Mouse (Mus musculus): ENCODE results near the gene Pdzrn3. TPM values are rescaled to one million over a fixed set of nuclear protein-coding genes. Genes with fewer than 3 reads are reported as not detected.

Pdzrn3 gene
- polyA plus RNA-seq, 1 experiment: 2.8 TPM

DNA sequence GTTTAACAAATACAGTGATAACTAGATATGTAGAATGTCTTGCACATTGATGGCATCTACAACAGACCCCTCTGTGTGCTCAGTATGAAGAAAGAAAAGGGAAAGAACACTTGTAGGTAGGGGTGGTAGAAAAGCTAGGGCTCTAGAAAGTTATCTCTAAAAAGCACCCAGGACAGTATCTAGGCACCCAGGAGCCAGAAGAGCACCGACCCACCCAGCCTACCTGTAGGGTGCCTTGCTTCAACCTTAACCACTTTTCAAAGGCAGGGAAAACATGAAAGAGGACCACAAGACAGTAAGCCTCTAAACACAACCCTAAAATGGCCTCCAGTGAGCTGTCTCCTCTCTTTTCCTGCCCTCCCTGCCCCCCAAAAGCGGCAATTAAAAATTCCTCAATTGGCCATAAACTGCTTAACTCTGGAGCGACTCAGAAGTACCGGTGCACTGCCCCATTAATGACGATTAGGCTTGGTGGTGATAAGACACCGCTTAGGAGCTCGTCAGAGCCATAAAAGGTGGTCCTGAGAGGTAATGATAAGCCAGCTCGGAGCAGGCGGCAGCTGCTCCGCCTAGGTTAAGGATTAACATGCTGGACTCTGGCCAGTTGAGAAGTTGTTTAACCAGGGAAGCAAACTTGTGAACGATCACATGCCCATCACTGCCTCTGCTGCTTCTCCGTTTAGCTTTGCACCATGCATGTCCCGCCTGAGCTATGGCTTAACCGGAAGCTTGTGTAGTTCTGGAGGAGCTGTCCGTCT lies 106.1 kb downstream of the Pdzrn3 start:
- DNase-seq: no peak
- H3K36me3 ChIP-seq (ENCODE audit: control insufficient read depth, insufficient read depth, low read length): no peaks in the 10 kb centered on the region
- H3K27ac ChIP-seq (ENCODE audit: control insufficient read depth, insufficient read depth, low read length): no peak overlapping the region
- no peak for TF ChIP-seq CTCF (IDR thresholded peaks at IDR 0.05; ENCODE audit: borderline replicate concordance, control insufficient read depth, extremely low read depth, insufficient read depth, low read length, poor library complexity)
- H3K27me3 ChIP-seq (ENCODE audit: control insufficient read depth, insufficient read depth, low read length): no peaks in the 10 kb centered on the region
- H3K4me3 ChIP-seq (ENCODE audit: control insufficient read depth, insufficient read depth, low read length): no peak overlapping the region
- WGBS: 91% methylated on average over 15 of the region's 15 CpGs
- no peaks in the 10 kb centered on the region for H3K4me1 ChIP-seq (replicated peaks; ENCODE audit: control insufficient read depth, insufficient read depth, low read length)

DNA sequence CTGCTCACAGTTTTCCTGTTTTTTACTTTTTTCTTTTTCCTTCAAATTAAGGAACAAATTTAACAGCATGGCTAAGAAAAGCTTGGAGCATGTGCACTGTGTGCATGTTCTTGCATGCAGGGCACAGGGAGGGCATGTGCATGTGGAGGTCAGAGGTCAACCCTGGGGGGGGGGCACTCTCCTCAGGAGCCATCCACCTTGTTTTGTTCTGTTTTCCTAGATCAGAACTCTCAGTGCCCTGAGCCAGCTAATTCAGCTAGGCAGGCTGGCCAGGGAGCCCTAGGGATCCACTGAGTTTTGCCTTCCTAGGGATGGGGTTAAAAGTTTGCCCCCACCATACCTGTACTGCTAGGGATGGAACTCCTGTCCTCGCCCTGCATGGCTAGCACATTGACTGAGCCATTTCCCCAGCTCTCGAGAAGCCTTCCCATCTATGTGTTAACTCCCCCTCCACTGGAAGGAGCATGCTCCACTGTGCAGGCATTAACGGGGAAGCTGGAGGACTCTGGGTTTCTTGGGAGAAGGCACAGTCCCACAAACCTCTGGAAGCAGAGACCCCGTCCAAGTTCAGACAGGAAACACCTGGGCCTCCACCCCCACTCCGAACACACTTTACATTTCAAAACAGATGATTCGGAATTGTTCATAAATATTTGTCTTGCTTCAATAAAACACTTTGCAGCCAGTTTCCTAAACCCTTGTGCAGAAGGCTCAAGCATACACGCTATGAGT lies 107.4 kb downstream of the Pdzrn3 start:
- Histone ChIP-seq H3K27me3 (ENCODE audit: control insufficient read depth, insufficient read depth, low read length) (no peaks in the 10 kb centered on the region), H3K27ac (ENCODE audit: control insufficient read depth, insufficient read depth, low read length) (no peak overlapping the region), H3K36me3 (ENCODE audit: control insufficient read depth, insufficient read depth, low read length) (no peaks in the 10 kb centered on the region), H3K4me3 (ENCODE audit: control insufficient read depth, insufficient read depth, low read length) (no peak overlapping the region), H3K4me1 (replicated peaks; ENCODE audit: control insufficient read depth, insufficient read depth, low read length) (no peaks in the 10 kb centered on the region)
- 69% methylated on average over 7 of the region's 7 CpGs for WGBS
- DNase-seq: no peak
- no peak for TF ChIP-seq CTCF (IDR thresholded peaks at IDR 0.05; ENCODE audit: borderline replicate concordance, control insufficient read depth, extremely low read depth, insufficient read depth, low read length, poor library complexity)
- TF ChIP-seq POLR2A (IDR thresholded peaks at IDR 0.05; ENCODE audit: control insufficient read depth, extremely low read depth, insufficient read depth, low read length, poor library complexity): no peak

DNA sequence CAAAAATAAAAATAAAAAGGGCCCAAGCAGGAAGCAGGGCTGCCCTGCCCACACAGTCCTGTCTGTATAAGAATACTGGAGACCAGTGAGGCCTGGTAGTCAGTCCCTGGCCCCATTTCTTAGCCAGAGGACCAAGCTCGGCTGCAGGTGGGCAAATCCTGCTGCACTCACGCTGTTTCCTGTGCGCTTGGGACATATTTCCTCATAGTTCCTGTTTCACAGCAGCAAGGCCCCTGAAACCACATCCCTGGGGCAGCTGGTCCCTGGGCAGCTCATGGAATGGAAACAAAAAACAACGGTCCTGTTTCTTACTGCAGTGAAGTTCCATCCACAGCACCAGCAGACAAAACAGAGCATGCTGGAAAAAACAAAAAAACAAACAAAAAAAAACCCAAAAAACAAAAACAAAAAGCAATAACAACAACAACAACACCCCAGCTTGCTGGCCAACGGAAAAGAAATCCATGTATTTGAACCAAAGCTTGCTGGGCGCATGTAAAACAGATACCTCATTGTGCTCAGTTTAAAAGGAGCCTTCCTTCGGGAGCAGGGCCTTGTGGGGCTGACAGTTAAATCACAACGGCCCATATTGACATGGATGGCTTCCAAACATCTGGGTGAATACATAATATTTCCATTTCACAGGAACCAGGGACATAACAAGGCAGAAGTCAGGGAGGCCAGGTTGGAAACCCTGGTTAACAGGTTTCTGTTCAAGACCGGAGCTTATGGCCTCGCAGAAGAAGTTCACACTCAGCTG lies 108.2 kb downstream of the Pdzrn3 start:
- Histone ChIP-seq H3K27ac (ENCODE audit: control insufficient read depth, insufficient read depth, low read length) (no peak overlapping the region), H3K4me3 (ENCODE audit: control insufficient read depth, insufficient read depth, low read length) (no peak overlapping the region), H3K27me3 (ENCODE audit: control insufficient read depth, insufficient read depth, low read length) (no peaks in the 10 kb centered on the region), H3K4me1 (replicated peaks; ENCODE audit: control insufficient read depth, insufficient read depth, low read length) (no peaks in the 10 kb centered on the region), H3K36me3 (ENCODE audit: control insufficient read depth, insufficient read depth, low read length) (no peaks in the 10 kb centered on the region)
- no peak for DNase-seq
- TF ChIP-seq CTCF (IDR thresholded peaks at IDR 0.05; ENCODE audit: borderline replicate concordance, control insufficient read depth, extremely low read depth, insufficient read depth, low read length, poor library complexity) (no peak), POLR2A (IDR thresholded peaks at IDR 0.05; ENCODE audit: control insufficient read depth, extremely low read depth, insufficient read depth, low read length, poor library complexity) (no peak)
- WGBS: 48% methylated on average over 10 of the region's 10 CpGs

DNA sequence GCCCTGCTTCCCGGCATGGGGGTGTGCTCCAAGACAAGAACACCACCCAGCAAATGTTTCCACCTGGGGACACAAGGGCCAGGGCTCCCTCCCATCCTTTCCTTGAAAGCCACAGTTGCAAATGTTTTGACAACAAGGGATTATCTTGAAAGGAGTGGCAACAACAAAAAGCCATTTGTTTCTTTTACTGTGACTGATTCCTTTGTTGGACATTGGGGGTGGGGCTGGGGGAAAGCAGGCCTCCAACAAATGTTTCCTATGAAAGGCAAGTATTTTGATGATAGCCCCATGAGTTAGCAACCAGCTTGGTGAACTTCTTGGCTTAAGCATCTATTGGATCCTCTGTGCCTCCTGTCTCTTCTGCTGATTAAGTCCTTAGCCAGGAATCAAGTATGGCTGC lies 109.4 kb downstream of the Pdzrn3 start:
- DNase-seq: no peak
- Histone ChIP-seq H3K27ac (ENCODE audit: control insufficient read depth, insufficient read depth, low read length) (no peak overlapping the region), H3K4me1 (replicated peaks; ENCODE audit: control insufficient read depth, insufficient read depth, low read length) (no peaks in the 10 kb centered on the region)

DNA sequence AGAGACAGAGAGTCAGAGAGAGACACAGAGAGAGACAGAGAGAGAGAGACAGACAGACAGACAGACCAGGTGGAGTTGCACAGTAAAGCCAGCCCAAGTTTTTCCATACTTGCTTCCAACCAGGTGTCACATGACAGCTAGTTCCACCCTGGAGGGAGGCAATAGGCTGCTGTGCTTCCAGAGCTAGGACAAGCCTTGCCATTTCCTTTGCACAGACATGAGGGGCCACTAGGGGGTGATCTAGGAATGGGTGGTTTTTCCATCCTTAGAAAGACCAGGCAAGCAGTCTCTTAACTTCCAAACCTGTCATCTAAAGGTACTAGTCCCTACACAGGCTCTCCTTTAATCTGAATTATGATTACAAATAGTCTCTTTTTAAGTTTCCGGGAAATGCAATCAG lies 110.9 kb downstream of the Pdzrn3 start:
- peak; percentile 35 for DNase-seq

More for the DNA sequence above, 109.4 kb downstream of the Pdzrn3 start:
- H3K36me3 ChIP-seq (ENCODE audit: control insufficient read depth, insufficient read depth, low read length): no peaks in the 10 kb centered on the region
- no peak overlapping the region for H3K4me3 ChIP-seq (ENCODE audit: control insufficient read depth, insufficient read depth, low read length)
- TF ChIP-seq CTCF (IDR thresholded peaks at IDR 0.05; ENCODE audit: borderline replicate concordance, control insufficient read depth, extremely low read depth, insufficient read depth, low read length, poor library complexity) (no peak), POLR2A (IDR thresholded peaks at IDR 0.05; ENCODE audit: control insufficient read depth, extremely low read depth, insufficient read depth, low read length, poor library complexity) (no peak)
- WGBS: 90% methylated on average over 1 of the region's 1 CpGs
- no peaks in the 10 kb centered on the region for H3K27me3 ChIP-seq (ENCODE audit: control insufficient read depth, insufficient read depth, low read length)

DNA sequence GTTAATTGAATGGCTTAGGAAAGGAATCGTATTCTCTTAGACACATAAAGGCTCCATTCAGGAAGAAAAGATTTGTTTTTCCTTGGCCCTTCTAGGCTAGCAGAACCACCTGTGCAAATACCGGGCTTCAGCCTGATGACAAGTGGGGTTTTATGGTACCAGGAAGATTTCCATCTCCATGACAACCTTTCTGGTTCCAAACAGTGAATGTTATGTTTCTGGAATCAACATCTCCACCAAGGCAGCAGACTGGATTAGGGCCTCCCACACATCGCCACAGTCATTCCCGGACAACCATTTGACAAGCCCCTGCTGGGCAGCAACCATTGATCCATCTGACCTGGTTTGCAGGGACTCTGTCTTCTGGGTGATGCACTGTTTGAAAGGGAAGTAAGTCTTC lies 114.2 kb downstream of the Pdzrn3 start:
- no peak overlapping the region for H3K4me3 ChIP-seq (ENCODE audit: control insufficient read depth, insufficient read depth, low read length)
- no peaks in the 10 kb centered on the region for H3K36me3 ChIP-seq (ENCODE audit: control insufficient read depth, insufficient read depth, low read length)
- 85% methylated on average over 4 of the region's 4 CpGs for WGBS
- H3K4me1 ChIP-seq (replicated peaks; ENCODE audit: control insufficient read depth, insufficient read depth, low read length): no peaks in the 10 kb centered on the region
- no peak for TF ChIP-seq POLR2A (IDR thresholded peaks at IDR 0.05; ENCODE audit: control insufficient read depth, extremely low read depth, insufficient read depth, low read length, poor library complexity)
- no peak for TF ChIP-seq CTCF (IDR thresholded peaks at IDR 0.05; ENCODE audit: borderline replicate concordance, control insufficient read depth, extremely low read depth, insufficient read depth, low read length, poor library complexity)
- H3K27ac ChIP-seq (ENCODE audit: control insufficient read depth, insufficient read depth, low read length): no peak overlapping the region
- H3K27me3 ChIP-seq (ENCODE audit: control insufficient read depth, insufficient read depth, low read length): no peaks in the 10 kb centered on the region
- DNase-seq: no peak

More for the DNA sequence above, 110.9 kb downstream of the Pdzrn3 start:
- 31% methylated on average over 1 of the region's 1 CpGs for WGBS
- TF ChIP-seq POLR2A (IDR thresholded peaks at IDR 0.05; ENCODE audit: control insufficient read depth, extremely low read depth, insufficient read depth, low read length, poor library complexity) (no peak), CTCF (IDR thresholded peaks at IDR 0.05; ENCODE audit: borderline replicate concordance, control insufficient read depth, extremely low read depth, insufficient read depth, low read length, poor library complexity) (no peak)
- no peaks in the 10 kb centered on the region for H3K27me3 ChIP-seq (ENCODE audit: control insufficient read depth, insufficient read depth, low read length)
- no peaks in the 10 kb centered on the region for H3K4me1 ChIP-seq (replicated peaks; ENCODE audit: control insufficient read depth, insufficient read depth, low read length)
- no peak overlapping the region for H3K4me3 ChIP-seq (ENCODE audit: control insufficient read depth, insufficient read depth, low read length)
- H3K27ac ChIP-seq (ENCODE audit: control insufficient read depth, insufficient read depth, low read length): no peak overlapping the region
- H3K36me3 ChIP-seq (ENCODE audit: control insufficient read depth, insufficient read depth, low read length): no peaks in the 10 kb centered on the region
